Mouse (Mus musculus): ENCODE results near the gene Meiob. TPM values are rescaled to one million over a fixed set of nuclear protein-coding genes. Genes with fewer than 3 reads are reported as not detected.
A peak's percentile ranks its signal among the peaks of the same experiment; 100 is the strongest.

The Meiob gene
- polyA plus RNA-seq, 1 experiment from 2014 or later: 0.10 TPM

DNA sequence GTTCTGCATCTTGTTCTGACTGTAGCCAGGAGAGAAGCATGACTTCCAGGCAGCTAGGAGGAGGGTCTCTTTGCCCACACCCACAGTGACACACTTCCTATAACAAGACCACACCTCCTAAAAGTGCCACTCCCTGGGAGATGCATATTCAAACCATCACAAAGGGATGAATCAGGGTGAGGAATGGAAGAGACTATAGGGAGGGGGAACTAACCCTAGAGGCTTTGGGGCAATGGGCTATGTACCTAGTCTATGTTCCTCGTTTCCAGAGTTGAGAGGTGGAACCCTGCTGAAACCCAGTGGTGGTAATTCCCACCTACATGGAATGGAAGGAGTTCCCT is 70.3 kb downstream of the Meiob start:
- H3K4me2 ChIP-seq (replicated peaks; ENCODE audit: low read depth): no peak overlapping the region
- 70% methylated on average over 1 of the region's 1 CpGs for WGBS
- ATAC-seq: no peak
- no peak for TF ChIP-seq CTCF (IDR thresholded peaks at IDR 0.05; ENCODE audit: low read depth)
- 0 out of 2 replicates have a peak, but pooled peaks cover 5% of the 10 kb centered on the region for H3K4me1 ChIP-seq (replicated peaks; ENCODE audit: control insufficient read depth, insufficient read depth, low read length)
- no peak overlapping the region for H3K27ac ChIP-seq (ENCODE audit: low read depth, low read length)
- no peak overlapping the region for H3K4me3 ChIP-seq (ENCODE audit: low read depth, low read length)
- no peaks in the 10 kb centered on the region for H3K27me3 ChIP-seq (replicated peaks; ENCODE audit: control insufficient read depth, insufficient read depth, low read length)
- no peak overlapping the region for H3K9ac ChIP-seq (ENCODE audit: low read depth, low read length)
- H3K36me3 ChIP-seq (ENCODE audit: control insufficient read depth, insufficient read depth): no peaks in the 10 kb centered on the region
- H3K9me3 ChIP-seq (ENCODE audit: control insufficient read depth): no peaks in the 10 kb centered on the region

DNA sequence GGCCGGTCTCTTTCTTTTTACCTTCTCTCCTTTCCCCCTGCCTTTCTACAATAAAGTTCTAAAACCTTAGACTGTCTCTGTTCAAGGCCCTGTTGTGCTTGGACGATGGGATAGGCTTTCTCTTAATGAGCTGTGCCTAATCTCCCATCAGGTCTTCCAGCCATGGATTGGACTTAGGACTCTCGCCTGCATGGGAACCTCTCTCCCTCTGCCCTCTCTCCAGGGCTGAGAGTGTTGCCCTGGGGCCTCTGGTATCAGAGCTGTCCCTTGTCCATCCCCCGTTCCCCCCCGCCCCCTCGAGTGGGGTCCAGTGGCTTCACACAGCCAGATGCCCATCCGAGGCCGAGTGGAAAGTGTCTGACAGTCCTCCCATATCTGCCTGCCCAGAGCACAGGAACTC is 70.9 kb downstream of the Meiob start:
- H3K27ac ChIP-seq (ENCODE audit: low read depth, low read length): peak overlapping the region; percentile 15; the same call in 1 of the 2 replicates
- ATAC-seq: no peak
- H3K36me3 ChIP-seq (ENCODE audit: control insufficient read depth, insufficient read depth): no peaks in the 10 kb centered on the region
- 56% methylated on average over 8 of the region's 8 CpGs for WGBS
- H3K27me3 ChIP-seq (replicated peaks; ENCODE audit: control insufficient read depth, insufficient read depth, low read length): no peaks in the 10 kb centered on the region
- H3K4me3 ChIP-seq (ENCODE audit: low read depth, low read length): no peak overlapping the region
- H3K4me1 ChIP-seq (replicated peaks; ENCODE audit: control insufficient read depth, insufficient read depth, low read length): 0 out of 2 replicates have a peak, but pooled peaks cover 5% of the 10 kb centered on the region
- no peak for TF ChIP-seq CTCF (IDR thresholded peaks at IDR 0.05; ENCODE audit: low read depth)
- H3K9ac ChIP-seq (ENCODE audit: low read depth, low read length): no peak overlapping the region
- H3K4me2 ChIP-seq (replicated peaks; ENCODE audit: low read depth): 0 out of 2 replicates have a peak overlapping the region, but pooled peaks have one; percentile 13
- H3K9me3 ChIP-seq (ENCODE audit: control insufficient read depth): no peaks in the 10 kb centered on the region

DNA sequence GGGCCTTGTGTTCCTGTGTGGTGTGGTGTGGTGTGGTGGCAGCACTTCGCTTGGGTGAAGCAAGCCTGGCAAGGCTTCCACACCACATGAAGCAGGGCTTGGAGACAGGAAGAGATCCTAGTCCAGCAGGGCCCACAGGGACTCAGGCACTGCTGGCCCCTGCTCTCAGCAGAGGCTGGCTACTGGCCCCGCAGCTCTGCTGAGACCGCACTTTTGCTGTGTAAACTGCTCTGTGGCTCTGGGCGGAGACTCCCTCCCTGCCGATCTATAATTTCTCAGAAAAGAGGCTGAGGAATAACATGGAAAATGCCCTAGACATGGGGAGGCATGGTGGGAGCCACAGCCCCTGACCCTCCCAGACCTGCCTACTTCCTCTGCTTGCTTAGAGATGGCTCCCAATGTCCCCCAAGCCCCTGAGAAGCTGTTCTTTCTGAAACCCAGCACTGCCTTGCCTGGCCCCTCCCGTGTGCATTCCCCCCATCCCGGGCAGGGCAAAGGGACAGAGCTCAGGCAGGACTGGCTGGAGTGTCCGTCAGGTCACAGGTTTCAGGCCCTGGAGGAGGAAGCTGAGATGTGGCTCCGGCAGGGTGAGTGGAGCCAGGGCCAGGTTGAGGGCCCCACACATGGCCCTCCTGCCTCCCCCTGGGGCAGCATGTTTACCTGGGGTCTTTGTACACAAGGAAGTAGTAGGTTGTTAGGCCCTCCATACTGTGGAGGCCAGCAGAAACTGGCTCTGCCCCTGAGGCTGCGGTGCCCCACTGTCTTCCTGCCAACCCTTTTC is 73.4 kb downstream of the Meiob start:
- peak overlapping the region; percentile 40 for H3K9ac ChIP-seq (ENCODE audit: low read depth, low read length)
- no peak for TF ChIP-seq CTCF (IDR thresholded peaks at IDR 0.05; ENCODE audit: low read depth)
- WGBS: 31% methylated on average over 10 of the region's 10 CpGs
- H3K9me3 ChIP-seq (ENCODE audit: control insufficient read depth): no peaks in the 10 kb centered on the region
- peak; percentile 75 for ATAC-seq
- H3K27me3 ChIP-seq (replicated peaks; ENCODE audit: control insufficient read depth, insufficient read depth, low read length): no peaks in the 10 kb centered on the region
- peak overlapping the region; percentile 9; the same call in 1 of the 2 replicates for H3K4me3 ChIP-seq (ENCODE audit: low read depth, low read length)
- H3K4me1 ChIP-seq (replicated peaks; ENCODE audit: control insufficient read depth, insufficient read depth, low read length): 0 out of 2 replicates have a peak, but pooled peaks cover 5% of the 10 kb centered on the region
- H3K36me3 ChIP-seq (ENCODE audit: control insufficient read depth, insufficient read depth): peaks cover 5% of the 10 kb centered on the region
- peak overlapping the region; percentile 94 for H3K27ac ChIP-seq (ENCODE audit: low read depth, low read length)
- peak overlapping the region; percentile 54 for H3K4me2 ChIP-seq (replicated peaks; ENCODE audit: low read depth)

DNA sequence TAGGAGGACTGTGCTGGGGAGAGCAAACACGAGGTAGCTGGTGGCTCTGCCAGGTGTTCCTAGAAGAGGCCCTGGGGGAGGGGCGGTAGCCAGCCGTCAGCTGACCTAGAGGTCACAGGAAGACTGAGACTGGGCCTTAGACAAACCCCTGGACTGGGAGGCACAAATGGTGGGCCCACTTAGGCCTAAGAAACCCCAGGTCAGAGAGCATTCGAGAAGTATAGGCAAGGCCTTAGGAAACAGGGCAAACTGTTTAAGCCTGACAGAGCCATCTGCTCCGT is 74.0 kb downstream of the Meiob start:
- Histone ChIP-seq H3K27ac (ENCODE audit: low read depth, low read length) (peak overlapping the region; percentile 94), H3K9me3 (ENCODE audit: control insufficient read depth) (no peaks in the 10 kb centered on the region), H3K4me3 (ENCODE audit: low read depth, low read length) (peak overlapping the region; percentile 9; the same call in 1 of the 2 replicates), H3K4me1 (replicated peaks; ENCODE audit: control insufficient read depth, insufficient read depth, low read length) (0 out of 2 replicates have a peak, but pooled peaks cover 5% of the 10 kb centered on the region), H3K4me2 (replicated peaks; ENCODE audit: low read depth) (peak overlapping the region; percentile 54), H3K9ac (ENCODE audit: low read depth, low read length) (peak overlapping the region; percentile 46), H3K27me3 (replicated peaks; ENCODE audit: control insufficient read depth, insufficient read depth, low read length) (no peaks in the 10 kb centered on the region), H3K36me3 (ENCODE audit: control insufficient read depth, insufficient read depth) (peaks cover 10% of the 10 kb centered on the region)
- 27% methylated on average over 5 of the region's 5 CpGs for WGBS
- ATAC-seq: peak; percentile 65
- no peak for TF ChIP-seq CTCF (IDR thresholded peaks at IDR 0.05; ENCODE audit: low read depth)

DNA sequence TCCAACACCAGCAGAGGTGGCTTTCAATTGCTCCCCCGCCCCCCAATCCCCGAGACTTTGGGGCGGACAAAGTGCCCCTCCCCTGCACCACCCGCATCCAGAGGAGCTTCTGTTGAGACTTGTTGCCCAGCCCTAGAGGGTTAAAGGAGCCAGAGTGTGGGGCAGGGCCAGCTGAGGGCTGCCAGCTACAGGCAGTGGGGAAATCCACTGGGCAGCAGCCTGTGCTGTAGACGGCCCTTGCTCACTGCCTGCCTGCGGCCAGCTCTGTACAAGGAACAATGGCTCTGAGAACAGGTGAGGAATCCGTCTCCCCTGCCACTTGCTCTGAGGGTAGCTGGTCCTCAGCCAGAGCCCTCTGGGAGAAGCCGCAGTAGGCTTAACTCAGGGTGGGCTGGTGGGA is 74.4 kb downstream of the Meiob start:
- Histone ChIP-seq H3K9ac (ENCODE audit: low read depth, low read length) (peak overlapping the region; percentile 46), H3K36me3 (ENCODE audit: control insufficient read depth, insufficient read depth) (peaks cover 15% of the 10 kb centered on the region), H3K4me3 (ENCODE audit: low read depth, low read length) (0 out of 2 replicates have a peak overlapping the region, but pooled peaks have one; percentile 3), H3K4me2 (replicated peaks; ENCODE audit: low read depth) (peak overlapping the region; percentile 54), H3K27me3 (replicated peaks; ENCODE audit: control insufficient read depth, insufficient read depth, low read length) (no peaks in the 10 kb centered on the region), H3K4me1 (replicated peaks; ENCODE audit: control insufficient read depth, insufficient read depth, low read length) (0 out of 2 replicates have a peak, but pooled peaks cover 5% of the 10 kb centered on the region), H3K9me3 (ENCODE audit: control insufficient read depth) (no peaks in the 10 kb centered on the region), H3K27ac (ENCODE audit: low read depth, low read length) (peak overlapping the region; percentile 94)
- 55% methylated on average over 8 of the region's 8 CpGs for WGBS
- no peak for TF ChIP-seq CTCF (IDR thresholded peaks at IDR 0.05; ENCODE audit: low read depth)
- peak; percentile 15; the same call in 1 of the 2 replicates for ATAC-seq

DNA sequence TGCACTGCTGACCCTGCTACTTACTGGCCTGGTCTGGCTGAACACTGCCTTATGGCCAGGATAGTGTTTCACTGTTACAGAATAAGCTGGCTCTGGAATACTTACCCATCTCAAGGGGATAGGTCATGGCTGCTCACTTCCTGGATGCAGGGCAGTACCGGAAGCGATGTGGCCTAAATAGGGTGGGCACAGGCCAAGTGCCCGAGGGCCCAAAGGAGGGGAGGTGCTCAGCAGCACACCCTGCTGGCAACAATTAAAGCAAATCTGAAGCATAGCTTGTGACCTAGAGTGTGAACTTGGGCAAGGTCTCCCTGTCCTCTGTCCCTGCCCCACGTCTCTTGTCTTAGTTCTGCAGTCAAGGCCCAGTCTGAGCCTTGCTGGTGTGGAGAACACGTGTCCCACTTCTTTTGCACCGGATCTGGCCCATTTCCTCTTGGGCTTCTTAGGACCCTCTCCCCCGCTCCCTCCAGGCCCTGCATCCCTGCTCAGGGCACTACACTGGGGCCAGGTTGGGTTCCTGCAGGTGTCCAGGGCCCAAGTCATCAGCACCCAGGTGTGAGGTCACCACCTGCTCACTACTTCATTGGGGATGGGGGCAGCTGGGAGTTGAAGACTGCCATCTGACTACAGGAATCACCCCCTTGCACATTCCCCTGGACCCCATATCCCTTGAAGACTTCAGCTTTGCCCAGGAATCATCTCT is 77.8 kb downstream of the Meiob start:
- H3K4me2 ChIP-seq (replicated peaks; ENCODE audit: low read depth): no peak overlapping the region
- ATAC-seq: no peak
- peak; percentile 82 for TF ChIP-seq CTCF (IDR thresholded peaks at IDR 0.05; ENCODE audit: low read depth)
- 52% methylated on average over 7 of the region's 7 CpGs for WGBS
- H3K36me3 ChIP-seq (ENCODE audit: control insufficient read depth, insufficient read depth): peaks cover 29% of the 10 kb centered on the region
- H3K9ac ChIP-seq (ENCODE audit: low read depth, low read length): no peak overlapping the region
- H3K4me3 ChIP-seq (ENCODE audit: low read depth, low read length): no peak overlapping the region
- H3K4me1 ChIP-seq (replicated peaks; ENCODE audit: control insufficient read depth, insufficient read depth, low read length): peaks cover 5% of the 10 kb centered on the region; the same call in 1 of the 2 replicates
- H3K27me3 ChIP-seq (replicated peaks; ENCODE audit: control insufficient read depth, insufficient read depth, low read length): no peaks in the 10 kb centered on the region
- H3K27ac ChIP-seq (ENCODE audit: low read depth, low read length): no peak overlapping the region
- no peaks in the 10 kb centered on the region for H3K9me3 ChIP-seq (ENCODE audit: control insufficient read depth)
